Mouse (Mus musculus) ES-E14 (cell line): Measurements from ENCODE around the gene Iqcn. TPM values are rescaled to one million over a fixed set of nuclear protein-coding genes. Genes with fewer than 3 reads are reported as not detected.

ENCODE experiments used
- DNase-seq: peaks from one replicate; pipeline ENCODE4 v3.0.0-alpha.2; 2013; ENCODE audit warnings: low read depth, low spot score
- H3K27ac ChIP-seq: 2 replicates; pipeline ENCODE4 v1.5.1; 2012; ENCODE audit warnings: low read depth, mild to moderate bottlenecking, low read length, moderate library complexity, mixed read lengths; ENCODE audit not compliant: poor library complexity, insufficient read depth, severe bottlenecking
- H3K36me3 ChIP-seq: 2 replicates; pipeline ENCODE4 v1.6.1; 2012; ENCODE audit warnings: mild to moderate bottlenecking, low read length, moderate library complexity, mixed read lengths; ENCODE audit not compliant: control insufficient read depth, poor library complexity, insufficient read depth, severe bottlenecking
- H3K4me1 ChIP-seq, 2 experiments: fragments of 150-350 bp in 1 of 2; sonication (generic) in 1 of 2; 2 replicates each; pipeline ENCODE4 v1.6.1; 2012; ENCODE audit warnings: low read length in 2 of 2, mild to moderate bottlenecking in 1 of 2, mixed read lengths in 1 of 2; ENCODE audit not compliant: control insufficient read depth in 2 of 2, insufficient read depth in 2 of 2, poor library complexity in 1 of 2
- H3K4me3 ChIP-seq, 2 experiments: fragments of 150-350 bp in 1 of 2; sonication (generic) in 1 of 2; 2 replicates each; pipeline ENCODE4 v1.5.1; 2012; ENCODE audit warnings: low read length in 2 of 2, low read depth in 1 of 2, mild to moderate bottlenecking in 1 of 2, mixed read lengths in 1 of 2; ENCODE audit not compliant: insufficient read depth in 1 of 2, poor library complexity in 1 of 2, severe bottlenecking in 1 of 2
- H3K9ac ChIP-seq: 2 replicates; pipeline ENCODE4 v1.6.1; 2012; ENCODE audit warnings: low read depth, mild to moderate bottlenecking, low read length, mixed read lengths; ENCODE audit not compliant: poor library complexity, insufficient read depth, severe bottlenecking
- H3K9me3 ChIP-seq: fragments of 150-350 bp; sonication (generic); 2 replicates; pipeline ENCODE4 v1.6.1; 2012; ENCODE audit warnings: low read depth, mild to moderate bottlenecking, low read length; ENCODE audit not compliant: control insufficient read depth, insufficient read depth
- CHD2 ChIP-seq: IDR thresholded peaks from 2 replicates; pipeline ENCODE4 v1.6.1; 2014; ENCODE audit warnings: mild to moderate bottlenecking, low read depth, low read length, inconsistent platforms
- HCFC1 ChIP-seq: IDR thresholded peaks from 2 replicates; pipeline ENCODE4 v1.6.1; 2012; ENCODE audit warnings: low read length, inconsistent platforms, borderline replicate concordance; ENCODE audit not compliant: insufficient read depth
- MAFK ChIP-seq: IDR thresholded peaks from 2 replicates; pipeline ENCODE4 v1.6.1; 2014; ENCODE audit warnings: mild to moderate bottlenecking, low read depth, low read length, inconsistent platforms; ENCODE audit not compliant: insufficient read depth
- ZC3H11A ChIP-seq: IDR thresholded peaks from 2 replicates; pipeline ENCODE4 v1.6.1; 2012; ENCODE audit warnings: low read depth, mild to moderate bottlenecking, inconsistent platforms, low read length, borderline replicate concordance
- ZNF384 ChIP-seq: IDR thresholded peaks from 2 replicates; pipeline ENCODE4 v1.6.1; 2012; ENCODE audit warnings: low read depth, low read length, inconsistent platforms
- in situ Hi-C, 2 experiments: fragments of 600-800 bp; cut with MboI; formaldehyde crosslinking; loops; one replicate each; pipeline ENCODE4 v1.15.1; 2025; ENCODE audit warnings: low sequenced_read_pairs in 2 of 2, inconsistent platforms in 1 of 2; ENCODE audit not compliant: unreplicated experiment in 2 of 2
- total RNA-seq: library from RNA; depleted of rRNA; stranded (reverse); fragments of 300-350 nt; gene quantifications from 2 replicates; pipeline ENCODE4 v1.2.3, GENCODE M21; 2012

The Iqcn gene
- total RNA-seq, 1 experiment, result 0.09 TPM

DNA sequence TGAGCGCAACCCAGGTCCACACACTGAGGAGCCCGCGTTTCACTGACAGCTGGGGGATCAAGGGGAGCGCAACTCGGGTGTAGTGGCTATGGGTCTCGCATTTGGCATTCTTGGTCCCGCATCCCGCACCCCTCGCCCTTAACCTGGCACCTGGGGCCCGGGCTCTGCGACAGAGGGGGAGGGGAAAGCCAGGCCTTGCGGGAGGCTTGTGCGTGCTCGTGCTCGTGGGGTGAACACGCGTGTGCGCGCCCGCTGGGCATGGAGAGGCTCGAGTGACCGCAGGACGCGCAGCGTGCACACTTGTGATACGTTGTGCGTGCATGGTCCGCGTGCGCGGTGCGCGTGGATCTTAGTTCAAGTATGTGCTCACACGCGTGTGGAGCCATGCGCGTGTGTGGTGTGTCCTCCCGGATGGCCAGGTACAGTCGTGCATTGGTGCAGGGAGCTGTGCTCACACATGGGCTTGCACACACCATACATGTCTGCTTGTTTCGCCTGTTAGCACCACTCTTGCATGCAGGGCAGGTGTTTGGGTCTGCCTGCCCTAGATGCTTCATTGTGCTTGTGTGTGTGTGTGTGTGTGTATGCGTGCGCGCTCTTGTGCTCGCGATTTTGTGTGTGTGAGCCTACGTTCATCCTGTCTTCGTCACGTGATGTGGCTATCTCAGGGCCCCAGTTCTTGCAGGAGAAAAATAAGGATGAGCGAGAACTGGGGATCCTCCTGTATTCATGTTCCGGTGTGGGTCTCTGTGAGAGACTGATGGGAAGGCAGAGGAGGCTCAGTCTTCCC is 51.8 kb downstream of the Iqcn start:
- peak overlapping the region; percentile 70 to 90 for H3K4me3 ChIP-seq
- in situ Hi-C loops, result loop anchor here (5.0 kb wide), 1 partner anchor 38 kb away; the partner anchor contains the start of gene Gm3336 (in 2 of the 2)
- peak overlapping the region; percentile 49 for H3K9ac ChIP-seq
- TF ChIP-seq HCFC1 (no peak), ZNF384 (no peak), ZC3H11A (no peak), CHD2 (no peak), MAFK (no peak)
- no peak overlapping the region for H3K27ac ChIP-seq
- H3K9me3 ChIP-seq, result no peaks in the 10 kb centered on the region
- peaks cover 3% of the 10 kb centered on the region; the same call in 1 of the 2 replicates for H3K36me3 ChIP-seq
- no peak for DNase-seq
- peaks cover 6 to 15% of the 10 kb centered on the region in 2 experiments; a peak in 3 of 4 replicates for H3K4me1 ChIP-seq

DNA sequence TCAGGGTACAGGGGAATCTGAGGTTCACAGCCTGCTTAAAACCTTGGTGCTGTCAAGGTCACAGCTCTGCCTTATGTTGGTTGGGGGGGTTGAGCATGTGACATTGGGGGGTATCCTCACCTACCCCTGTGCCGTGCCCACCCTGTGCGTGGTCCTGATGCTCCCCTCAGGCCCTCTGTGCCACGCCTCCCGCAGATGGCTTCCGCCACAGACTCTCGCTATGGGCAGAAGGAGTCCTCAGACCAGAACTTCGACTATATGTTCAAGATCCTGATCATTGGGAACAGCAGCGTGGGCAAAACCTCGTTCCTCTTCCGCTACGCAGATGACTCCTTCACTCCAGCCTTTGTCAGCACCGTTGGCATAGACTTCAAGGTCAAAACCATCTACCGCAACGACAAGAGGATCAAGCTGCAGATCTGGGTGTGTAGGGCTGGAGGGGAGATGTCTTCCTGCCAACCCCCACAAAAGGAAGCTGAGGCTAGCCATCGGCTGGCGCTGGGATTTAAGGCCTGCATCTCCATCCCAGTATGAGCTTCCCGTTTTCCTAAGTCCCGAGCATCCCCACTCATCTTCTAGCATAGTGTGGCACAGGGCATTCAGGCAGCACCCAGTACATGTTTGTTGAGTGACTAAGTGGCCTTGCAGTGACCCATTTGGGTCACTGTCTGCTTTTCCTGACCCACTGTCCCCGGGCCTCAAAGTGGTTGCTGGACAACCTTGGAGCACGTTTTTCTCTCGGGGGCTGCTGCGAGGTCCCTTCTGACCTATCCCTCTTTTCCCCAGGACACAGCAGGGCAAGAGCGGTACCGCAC is 52.6 kb downstream of the Iqcn start:
- no peak overlapping the region; a peak in 1 of 4 replicates for H3K4me3 ChIP-seq
- no peak overlapping the region for H3K9ac ChIP-seq
- H3K4me1 ChIP-seq, result peaks cover 6 to 15% of the 10 kb centered on the region in 2 experiments; a peak in 3 of 4 replicates
- peaks cover 3% of the 10 kb centered on the region; the same call in 1 of the 2 replicates for H3K36me3 ChIP-seq
- DNase-seq, result no peak
- H3K27ac ChIP-seq, result no peak overlapping the region
- in situ Hi-C loops, result loop anchor here in 1 of 2 experiments (5.0 kb wide), 1 partner anchor 39 kb away; the partner anchor contains the start of gene Gm3336
- TF ChIP-seq ZNF384 (no peak), CHD2 (no peak), ZC3H11A (no peak), MAFK (no peak), HCFC1 (no peak)
- no peaks in the 10 kb centered on the region for H3K9me3 ChIP-seq

DNA sequence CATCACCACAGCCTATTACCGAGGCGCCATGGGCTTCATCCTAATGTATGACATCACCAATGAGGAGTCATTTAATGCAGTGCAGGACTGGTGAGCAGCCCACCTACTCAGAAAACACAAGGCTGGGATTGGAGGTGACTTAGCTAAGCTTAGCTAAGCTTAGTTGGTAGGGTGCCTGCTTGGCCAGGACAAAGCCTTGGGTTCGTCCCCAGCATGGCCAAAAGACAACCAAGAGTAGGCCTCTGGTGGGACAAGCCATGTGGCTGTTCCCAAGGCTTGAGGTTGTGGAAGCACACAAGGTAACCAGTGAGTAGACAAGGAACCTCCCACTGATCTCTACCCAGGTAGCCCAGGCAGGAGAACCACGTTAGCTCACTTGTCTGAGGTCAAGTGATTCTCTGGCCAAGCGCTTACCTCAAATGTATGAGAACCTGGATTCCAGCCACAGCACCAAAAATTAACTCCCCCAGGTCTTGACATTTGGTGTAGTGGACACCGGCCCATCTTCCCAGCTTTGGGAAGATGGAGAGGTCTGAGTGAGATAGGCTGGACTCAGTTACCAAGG is 53.3 kb downstream of the Iqcn start:
- no peak overlapping the region for H3K27ac ChIP-seq
- H3K4me1 ChIP-seq, result peaks cover 10 to 15% of the 10 kb centered on the region in 2 experiments
- no peak overlapping the region for H3K4me3 ChIP-seq
- H3K9me3 ChIP-seq, result no peaks in the 10 kb centered on the region
- H3K36me3 ChIP-seq, result peaks cover 3% of the 10 kb centered on the region; the same call in 1 of the 2 replicates
- TF ChIP-seq MAFK, result no peak
- no peak for TF ChIP-seq ZC3H11A
- TF ChIP-seq CHD2, result no peak
- no peak for TF ChIP-seq HCFC1
- TF ChIP-seq ZNF384, result no peak
- no peak overlapping the region for H3K9ac ChIP-seq
- no peak for DNase-seq
- in situ Hi-C loops, result loop anchor here in 1 of 2 experiments (5.0 kb wide), 1 partner anchor 39 kb away; the partner anchor contains the start of gene Gm3336
